Mouse (Mus musculus): ENCODE data around the gene Hps4. TPM values are rescaled to one million over a fixed set of nuclear protein-coding genes. Genes with fewer than 3 reads are reported as not detected.

Hps4 gene
- polyA plus RNA-seq, 1 experiment from 2014 or later = 37.6 TPM

- H3K4me1 ChIP-seq (replicated peaks; ENCODE audit: control insufficient read depth, insufficient read depth, low read length) = peaks cover under 1% of the 10 kb centered on the region; the same call in 1 of the 2 replicates
- no peaks in the 10 kb centered on the region for H3K9me3 ChIP-seq (ENCODE audit: control insufficient read depth, low read length)
- 76% methylated on average over 5 of the region's 5 CpGs for WGBS
- H3K27me3 ChIP-seq (replicated peaks; ENCODE audit: control insufficient read depth, insufficient read depth, low read length) = no peaks in the 10 kb centered on the region
- H3K27ac ChIP-seq (ENCODE audit: low read length) = no peak overlapping the region
- no peak overlapping the region for H3K4me3 ChIP-seq (replicated peaks; ENCODE audit: low read length)
- no peak overlapping the region for H3K4me2 ChIP-seq (ENCODE audit: low read length)
- ATAC-seq = no peak
- no peaks in the 10 kb centered on the region for H3K36me3 ChIP-seq (ENCODE audit: control insufficient read depth, insufficient read depth)
- no peak overlapping the region for H3K9ac ChIP-seq (replicated peaks; ENCODE audit: low read depth, low read length)
Observed at GRCm38 (mm10) chr5:112320379-112320778, 22.5 kb upstream of the Hps4 start.

- H3K27me3 ChIP-seq (replicated peaks; ENCODE audit: control insufficient read depth, insufficient read depth, low read length) = no peaks in the 10 kb centered on the region
- no peaks in the 10 kb centered on the region for H3K36me3 ChIP-seq (ENCODE audit: control insufficient read depth, insufficient read depth)
- ATAC-seq = no peak
- H3K4me3 ChIP-seq (replicated peaks; ENCODE audit: low read length) = no peak overlapping the region
- H3K9ac ChIP-seq (replicated peaks; ENCODE audit: low read depth, low read length) = no peak overlapping the region
- H3K4me2 ChIP-seq (ENCODE audit: low read length) = no peak overlapping the region
- 70% methylated on average over 6 of the region's 6 CpGs for WGBS
- no peak overlapping the region for H3K27ac ChIP-seq (ENCODE audit: low read length)
- no peaks in the 10 kb centered on the region for H3K9me3 ChIP-seq (ENCODE audit: control insufficient read depth, low read length)
- peaks cover 5% of the 10 kb centered on the region; the same call in 1 of the 2 replicates for H3K4me1 ChIP-seq (replicated peaks; ENCODE audit: control insufficient read depth, insufficient read depth, low read length)
Observed at GRCm38 (mm10) chr5:112320936-112321335, 21.9 kb upstream of the Hps4 start.

GRCm38 (mm10) chr5:112321376-112321775 lies 21.5 kb upstream of the Hps4 start:
- no peaks in the 10 kb centered on the region for H3K36me3 ChIP-seq (ENCODE audit: control insufficient read depth, insufficient read depth)
- H3K9ac ChIP-seq (replicated peaks; ENCODE audit: low read depth, low read length) = no peak overlapping the region
- H3K4me3 ChIP-seq (replicated peaks; ENCODE audit: low read length) = no peak overlapping the region
- H3K4me1 ChIP-seq (replicated peaks; ENCODE audit: control insufficient read depth, insufficient read depth, low read length) = peaks cover 5% of the 10 kb centered on the region; the same call in 1 of the 2 replicates
- H3K27ac ChIP-seq (ENCODE audit: low read length) = no peak overlapping the region
- no peaks in the 10 kb centered on the region for H3K27me3 ChIP-seq (replicated peaks; ENCODE audit: control insufficient read depth, insufficient read depth, low read length)
- H3K9me3 ChIP-seq (ENCODE audit: control insufficient read depth, low read length) = no peaks in the 10 kb centered on the region
- no peak overlapping the region for H3K4me2 ChIP-seq (ENCODE audit: low read length)
- WGBS = 75% methylated on average over 4 of the region's 4 CpGs
- no peak for ATAC-seq

- H3K36me3 ChIP-seq (ENCODE audit: control insufficient read depth, insufficient read depth) = 0 out of 2 replicates have a peak, but pooled peaks cover 2% of the 10 kb centered on the region
- H3K27me3 ChIP-seq (replicated peaks; ENCODE audit: control insufficient read depth, insufficient read depth, low read length) = no peaks in the 10 kb centered on the region
- H3K4me2 ChIP-seq (ENCODE audit: low read length) = no peak overlapping the region
Observed at GRCm38 (mm10) chr5:112323246-112323645, 19.6 kb upstream of the Hps4 start.

GRCm38 (mm10) chr5:112324637-112325545 lies 18.0 kb upstream of the Hps4 start:
- no peak overlapping the region for H3K27ac ChIP-seq (ENCODE audit: low read length)
- no peak overlapping the region for H3K9ac ChIP-seq (replicated peaks; ENCODE audit: low read depth, low read length)
- peaks cover 8% of the 10 kb centered on the region for H3K36me3 ChIP-seq (ENCODE audit: control insufficient read depth, insufficient read depth)
- no peaks in the 10 kb centered on the region for H3K9me3 ChIP-seq (ENCODE audit: control insufficient read depth, low read length)
- peak overlapping the region; percentile 62 for H3K4me2 ChIP-seq (ENCODE audit: low read length)
- no peak for ATAC-seq
- H3K4me1 ChIP-seq (replicated peaks; ENCODE audit: control insufficient read depth, insufficient read depth, low read length) = peaks cover 18% of the 10 kb centered on the region
- no peaks in the 10 kb centered on the region for H3K27me3 ChIP-seq (replicated peaks; ENCODE audit: control insufficient read depth, insufficient read depth, low read length)
- H3K4me3 ChIP-seq (replicated peaks; ENCODE audit: low read length) = no peak overlapping the region
- 37% methylated on average over 24 of the region's 24 CpGs for WGBS

More at GRCm38 (mm10) chr5:112323246-112323645, 19.6 kb upstream of the Hps4 start:
- Histone ChIP-seq H3K4me1 (replicated peaks; ENCODE audit: control insufficient read depth, insufficient read depth, low read length) (peaks cover 18% of the 10 kb centered on the region), H3K9ac (replicated peaks; ENCODE audit: low read depth, low read length) (no peak overlapping the region), H3K4me3 (replicated peaks; ENCODE audit: low read length) (no peak overlapping the region), H3K27ac (ENCODE audit: low read length) (no peak overlapping the region), H3K9me3 (ENCODE audit: control insufficient read depth, low read length) (no peaks in the 10 kb centered on the region)
- no peak for ATAC-seq
- 87% methylated on average over 6 of the region's 6 CpGs for WGBS

- Histone ChIP-seq H3K4me2 (ENCODE audit: low read length) (peak within 1 kb of the TSS; percentile 76), H3K4me1 (replicated peaks; ENCODE audit: control insufficient read depth, insufficient read depth, low read length) (peaks cover 18% of the 10 kb centered on the region), H3K27me3 (replicated peaks; ENCODE audit: control insufficient read depth, insufficient read depth, low read length) (no peaks in the 10 kb centered on the region), H3K27ac (ENCODE audit: low read length) (peak within 1 kb of the TSS; percentile 87), H3K4me3 (replicated peaks; ENCODE audit: low read length) (peak within 1 kb of the TSS; percentile 98), H3K9ac (replicated peaks; ENCODE audit: low read depth, low read length) (peak within 1 kb of the TSS; percentile 86), H3K36me3 (ENCODE audit: control insufficient read depth, insufficient read depth) (peaks cover 17% of the 10 kb centered on the region), H3K9me3 (ENCODE audit: control insufficient read depth, low read length) (no peaks in the 10 kb centered on the region)
- WGBS = 9% methylated on average over 48 of the region's 48 CpGs
- peak; percentile 93 for ATAC-seq
Observed at GRCm38 (mm10) chr5:112325546-112326445, 17.1 kb upstream of the Hps4 start, which contains the start of gene Tfip11. Gene Tfip11, plus strand, starts transcription at chr5:112326358.

- ATAC-seq = peak; percentile 69
- no peaks in the 10 kb centered on the region for H3K27me3 ChIP-seq (replicated peaks; ENCODE audit: control insufficient read depth, insufficient read depth, low read length)
- 1% methylated on average over 33 of the region's 33 CpGs for WGBS
- H3K9me3 ChIP-seq (ENCODE audit: control insufficient read depth, low read length) = no peaks in the 10 kb centered on the region
- H3K27ac ChIP-seq (ENCODE audit: low read length) = no peak overlapping the region; the same call in 1 of the 2 replicates
- peak overlapping the region; percentile 76 for H3K4me2 ChIP-seq (ENCODE audit: low read length)
- peak overlapping the region; percentile 86 for H3K9ac ChIP-seq (replicated peaks; ENCODE audit: low read depth, low read length)
- H3K4me1 ChIP-seq (replicated peaks; ENCODE audit: control insufficient read depth, insufficient read depth, low read length) = peaks cover 18% of the 10 kb centered on the region
- H3K36me3 ChIP-seq (ENCODE audit: control insufficient read depth, insufficient read depth) = peaks cover 24% of the 10 kb centered on the region
- peak overlapping the region; percentile 98 for H3K4me3 ChIP-seq (replicated peaks; ENCODE audit: low read length)
Observed at GRCm38 (mm10) chr5:112326446-112327009, 16.4 kb upstream of the Hps4 start.

- no peak for ATAC-seq
- H3K4me3 ChIP-seq (replicated peaks; ENCODE audit: low read length) = no peak overlapping the region
- H3K9me3 ChIP-seq (ENCODE audit: control insufficient read depth, low read length) = no peaks in the 10 kb centered on the region
- no peak overlapping the region for H3K4me2 ChIP-seq (ENCODE audit: low read length)
- WGBS = 93% methylated on average over 15 of the region's 15 CpGs
- H3K36me3 ChIP-seq (ENCODE audit: control insufficient read depth, insufficient read depth) = peaks cover 31% of the 10 kb centered on the region
- no peak overlapping the region for H3K27ac ChIP-seq (ENCODE audit: low read length)
- H3K9ac ChIP-seq (replicated peaks; ENCODE audit: low read depth, low read length) = no peak overlapping the region
- H3K27me3 ChIP-seq (replicated peaks; ENCODE audit: control insufficient read depth, insufficient read depth, low read length) = no peaks in the 10 kb centered on the region
- H3K4me1 ChIP-seq (replicated peaks; ENCODE audit: control insufficient read depth, insufficient read depth, low read length) = peaks cover 18% of the 10 kb centered on the region
Observed at GRCm38 (mm10) chr5:112327854-112328253, 15.0 kb upstream of the Hps4 start.

Measured in forebrain, embryonic 16.5 days (tissue).